Mouse (Mus musculus) heart, embryonic 16.5 days (tissue): Measurements from ENCODE around the gene Hras. TPM values are rescaled to one million over a fixed set of nuclear protein-coding genes. Genes with fewer than 3 reads are reported as not detected.

Experiments
- ATAC-seq: fragments of 200-750 bp; cut with Nextera tagmentation; replicated peaks from 2 replicates; pipeline ENCODE4 v1.8.0; 2017; ENCODE audit warnings: moderate number of reproducible peaks; ENCODE audit not compliant: insufficient read depth, low FRiP score; ENCODE audit errors: extremely low read depth
- H3K27ac ChIP-seq: fragments of 300-500 bp; sonication (generic); 2 replicates; pipeline ENCODE4 v1.5.1; 2014; ENCODE audit warnings: mild to moderate bottlenecking, low read length, control low read depth, moderate library complexity
- H3K27me3 ChIP-seq: fragments of 300-500 bp; sonication (generic); 2 replicates; pipeline ENCODE4 v1.6.1; 2014; ENCODE audit warnings: low read length, mixed read lengths; ENCODE audit not compliant: control insufficient read depth, insufficient read depth
- H3K36me3 ChIP-seq: fragments of 300-500 bp; sonication (generic); 2 replicates; pipeline ENCODE4 v1.6.1; 2014; ENCODE audit not compliant: control insufficient read depth, insufficient read depth
- H3K4me1 ChIP-seq: fragments of 300-500 bp; sonication (generic); 2 replicates; pipeline ENCODE4 v1.6.1; 2014; ENCODE audit warnings: low read length, mixed read lengths; ENCODE audit not compliant: control insufficient read depth, insufficient read depth
- H3K4me2 ChIP-seq: fragments of 300-500 bp; sonication (generic); 2 replicates; pipeline ENCODE4 v1.6.1; 2014; ENCODE audit warnings: low read depth, mild to moderate bottlenecking, control low read depth, low read length
- H3K4me3 ChIP-seq: fragments of 300-500 bp; sonication (generic); 2 replicates; pipeline ENCODE4 v1.5.1; 2014; ENCODE audit warnings: mild to moderate bottlenecking, control low read depth, low read length
- H3K9ac ChIP-seq: fragments of 300-500 bp; sonication (generic); 2 replicates; pipeline ENCODE4 v1.6.1; 2014; ENCODE audit warnings: low read length, control low read depth
- H3K9me3 ChIP-seq: fragments of 300-500 bp; sonication (generic); replicated peaks from 2 replicates; pipeline ENCODE4 v1.6.1; 2016; ENCODE audit warnings: low read length; ENCODE audit not compliant: control insufficient read depth
- WGBS: fragments of 180-500 bp; shearing (Covaris S2); extraction: QIAGEN DNeasy Blood & Tissue Kit; methylation state at CpG from one replicate; pipeline ENCODE4 v1.1.7; 2014; 5-methylcytosine and 5-hydroxymethylcytosine counted together
- polyA plus RNA-seq: library from polyadenylated mRNA; unstranded; fragments of >200 nt; fragmentation: Nextera tagmentation; extraction: Ambion mirVana; gene quantifications from 2 replicates; pipeline ENCODE4 v1.2.1, GENCODE M21; 2015

The Hras gene
- polyA plus RNA-seq, 1 experiment from 2014 or later: 59.5 TPM

DNA sequence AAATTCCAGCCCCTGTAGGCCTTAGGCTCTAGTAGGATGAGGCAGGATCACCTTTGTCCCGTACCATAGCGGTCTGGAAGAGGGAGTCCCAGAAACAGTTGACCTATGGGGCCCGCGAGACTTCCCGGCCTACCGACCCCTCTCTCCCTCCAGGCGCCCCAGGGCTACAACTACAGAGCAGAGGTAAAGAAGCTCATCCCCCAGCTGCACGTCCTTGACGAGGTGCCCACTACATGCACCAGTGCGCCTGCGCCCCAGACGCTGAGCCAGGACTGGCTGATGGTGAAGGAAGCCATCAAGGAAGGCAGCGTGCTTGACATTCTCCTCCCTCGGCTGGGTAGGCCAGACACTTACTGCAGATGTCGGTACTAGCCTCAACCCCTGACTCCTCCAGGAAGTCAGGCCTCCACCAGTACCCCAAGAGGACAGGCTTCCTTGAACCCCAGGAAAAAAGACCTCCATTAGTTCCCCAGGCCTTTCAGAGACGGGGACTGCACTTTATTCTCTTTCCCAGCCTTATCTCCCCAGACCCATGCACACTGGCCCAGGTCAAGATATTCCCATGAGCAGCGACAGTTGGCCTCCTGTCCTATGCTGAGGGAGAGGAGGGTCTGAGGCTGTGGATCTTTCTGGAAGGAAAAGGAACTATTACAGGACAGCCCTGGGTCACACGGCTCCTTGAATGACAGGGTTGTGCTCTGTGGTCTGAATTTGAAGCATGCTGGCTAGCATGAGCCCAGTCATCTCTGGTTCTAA, 12.6 kb upstream of the Hras start:
- Histone ChIP-seq H3K4me3 (no peak overlapping the region), H3K4me1 (no peaks in the 10 kb centered on the region), H3K27ac (no peak overlapping the region), H3K9me3 (no peaks in the 10 kb centered on the region), H3K9ac (no peak overlapping the region), H3K4me2 (no peak overlapping the region), H3K27me3 (no peaks in the 10 kb centered on the region), H3K36me3 (no peaks in the 10 kb centered on the region)
- WGBS: 85% methylated on average over 18 of the region's 18 CpGs
- no peak for ATAC-seq

DNA sequence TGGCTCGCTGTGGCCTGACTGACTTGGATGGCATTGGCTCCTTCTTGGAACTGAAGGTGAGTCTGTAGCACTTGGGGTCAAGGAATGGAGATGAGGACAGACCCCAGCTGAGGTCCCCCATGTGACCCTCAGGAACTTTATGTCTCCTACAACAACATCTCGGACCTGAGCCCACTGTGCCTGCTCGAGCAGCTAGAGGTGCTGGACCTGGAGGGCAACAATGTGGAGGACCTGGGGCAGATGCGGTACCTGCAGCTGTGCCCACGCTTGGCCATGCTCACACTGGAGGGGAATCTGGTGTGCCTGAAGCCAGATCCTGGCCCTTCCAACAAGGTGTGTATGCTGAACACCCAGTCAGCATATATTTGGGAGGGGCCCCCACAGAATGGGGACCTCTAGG, 11.7 kb upstream of the Hras start:
- no peaks in the 10 kb centered on the region for H3K27me3 ChIP-seq
- no peaks in the 10 kb centered on the region for H3K36me3 ChIP-seq
- H3K9ac ChIP-seq: no peak overlapping the region
- 89% methylated on average over 5 of the region's 5 CpGs for WGBS
- H3K4me1 ChIP-seq: no peaks in the 10 kb centered on the region
- H3K4me3 ChIP-seq: no peak overlapping the region
- no peak overlapping the region for H3K4me2 ChIP-seq
- no peak overlapping the region for H3K27ac ChIP-seq
- no peaks in the 10 kb centered on the region for H3K9me3 ChIP-seq
- ATAC-seq: no peak

DNA sequence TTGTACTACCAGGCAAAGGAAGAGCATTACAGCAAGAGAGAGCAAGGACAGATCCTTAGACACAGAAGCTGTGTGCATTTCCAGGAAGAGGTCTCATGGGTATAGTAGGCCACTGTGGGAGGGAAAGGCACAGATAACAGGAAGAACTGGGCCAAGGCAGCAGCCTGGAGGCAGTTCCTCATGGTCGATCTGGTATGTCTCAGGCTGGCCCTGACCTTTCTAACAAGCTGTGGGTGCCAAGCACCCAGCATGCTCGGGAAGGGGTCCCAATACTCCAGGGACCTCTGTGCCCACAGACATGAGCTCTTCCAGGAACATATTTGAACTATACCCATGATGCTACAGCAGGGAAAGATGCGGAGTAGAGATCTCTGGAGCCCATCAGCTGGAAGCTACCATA, 10.7 kb upstream of the Hras start:
- ATAC-seq: no peak
- WGBS: 56% methylated on average over 3 of the region's 3 CpGs
- Histone ChIP-seq H3K4me1 (no peaks in the 10 kb centered on the region), H3K4me2 (no peak overlapping the region), H3K27ac (no peak overlapping the region), H3K36me3 (no peaks in the 10 kb centered on the region), H3K9me3 (no peaks in the 10 kb centered on the region), H3K27me3 (no peaks in the 10 kb centered on the region), H3K9ac (no peak overlapping the region), H3K4me3 (no peak overlapping the region)

DNA sequence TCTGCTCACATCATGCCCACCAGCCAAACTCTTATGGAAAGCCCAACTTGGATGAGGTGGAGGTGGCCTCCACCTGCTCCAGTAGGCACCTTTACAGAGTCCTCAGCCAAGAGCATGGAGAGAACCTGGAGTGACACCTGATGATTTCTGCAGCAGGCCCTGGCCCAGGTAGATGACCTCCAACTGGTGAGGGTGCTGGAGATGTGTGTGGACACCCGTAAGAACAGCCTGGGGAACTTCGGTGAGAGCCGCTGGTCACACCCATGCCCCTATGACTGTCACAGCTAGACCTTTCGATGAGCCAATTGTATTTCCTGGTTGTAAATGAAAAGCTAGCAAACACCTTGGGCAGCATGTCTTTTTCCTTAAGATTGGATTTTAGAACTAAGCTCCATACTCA, 4.3 kb upstream of the Hras start:
- Histone ChIP-seq H3K4me2 (no peak overlapping the region), H3K9me3 (no peaks in the 10 kb centered on the region), H3K9ac (no peak overlapping the region), H3K27ac (no peak overlapping the region), H3K36me3 (no peaks in the 10 kb centered on the region), H3K4me1 (peaks cover 6% of the 10 kb centered on the region), H3K27me3 (no peaks in the 10 kb centered on the region), H3K4me3 (no peak overlapping the region)
- 89% methylated on average over 4 of the region's 4 CpGs for WGBS
- no peak for ATAC-seq

DNA sequence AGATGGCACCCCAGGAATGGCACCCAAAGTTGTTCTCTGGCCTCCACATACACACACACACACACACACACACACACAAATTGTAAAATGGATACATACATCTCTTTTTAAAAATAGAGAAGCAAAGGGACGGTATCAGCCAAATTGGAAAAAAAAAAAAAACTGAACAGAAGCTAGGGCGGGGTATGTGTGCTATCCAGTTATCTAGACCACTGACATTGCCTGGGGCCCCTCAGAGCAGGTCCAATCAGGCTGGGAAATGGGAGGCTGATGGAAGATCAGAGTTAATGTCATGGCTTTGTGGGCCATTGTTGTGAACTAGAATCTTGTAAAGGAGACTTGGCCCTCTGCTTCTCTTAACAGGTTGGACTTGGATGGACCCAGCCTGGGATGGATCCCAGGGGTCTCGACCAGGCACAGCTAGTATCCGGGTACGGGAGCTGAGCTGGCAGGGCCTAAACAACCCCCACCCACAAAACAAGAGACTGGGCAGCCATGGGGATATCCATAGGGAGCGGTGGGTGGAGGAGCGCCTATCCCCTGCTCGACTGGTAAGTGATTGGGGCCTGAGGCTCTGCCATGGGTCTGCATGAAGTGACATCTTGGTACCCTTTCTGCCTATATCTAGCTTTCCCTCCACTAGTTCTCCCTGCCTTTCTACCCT, 2.9 kb upstream of the Hras start:
- H3K4me1 ChIP-seq: peaks cover 16% of the 10 kb centered on the region

DNA sequence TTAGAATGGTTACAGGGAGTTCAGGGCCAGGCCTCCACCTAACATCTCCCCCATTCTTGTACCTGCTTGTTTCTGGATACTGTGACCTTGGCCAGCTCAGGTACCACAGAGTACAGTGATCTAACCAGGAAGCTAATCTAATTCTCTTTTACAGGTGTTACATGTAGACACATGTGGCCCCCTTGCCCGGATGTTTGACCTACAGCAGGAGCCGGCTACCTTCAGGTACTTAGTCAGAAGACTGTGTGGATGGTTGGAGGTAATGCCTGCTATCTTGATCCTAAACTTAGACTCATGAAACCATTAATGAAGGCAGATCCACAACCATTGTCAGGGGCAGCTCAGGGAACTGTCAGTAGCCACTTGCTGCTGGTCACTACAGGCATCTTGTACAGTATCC, 1.9 kb upstream of the Hras start:
- Histone ChIP-seq H3K36me3 (peaks cover 14% of the 10 kb centered on the region), H3K4me2 (no peak overlapping the region), H3K4me1 (peaks cover 16% of the 10 kb centered on the region), H3K9me3 (no peaks in the 10 kb centered on the region), H3K4me3 (no peak overlapping the region), H3K27me3 (no peaks in the 10 kb centered on the region), H3K27ac (no peak overlapping the region), H3K9ac (no peak overlapping the region)
- 86% methylated on average over 2 of the region's 2 CpGs for WGBS
- ATAC-seq: no peak

More for the DNA sequence above, 2.9 kb upstream of the Hras start:
- 86% methylated on average over 8 of the region's 8 CpGs for WGBS
- Histone ChIP-seq H3K4me3 (no peak overlapping the region), H3K27ac (no peak overlapping the region), H3K9ac (no peak overlapping the region), H3K4me2 (no peak overlapping the region), H3K27me3 (no peaks in the 10 kb centered on the region), H3K9me3 (no peaks in the 10 kb centered on the region), H3K36me3 (peaks cover 4% of the 10 kb centered on the region; the same call in 1 of the 2 replicates)
- no peak for ATAC-seq

DNA sequence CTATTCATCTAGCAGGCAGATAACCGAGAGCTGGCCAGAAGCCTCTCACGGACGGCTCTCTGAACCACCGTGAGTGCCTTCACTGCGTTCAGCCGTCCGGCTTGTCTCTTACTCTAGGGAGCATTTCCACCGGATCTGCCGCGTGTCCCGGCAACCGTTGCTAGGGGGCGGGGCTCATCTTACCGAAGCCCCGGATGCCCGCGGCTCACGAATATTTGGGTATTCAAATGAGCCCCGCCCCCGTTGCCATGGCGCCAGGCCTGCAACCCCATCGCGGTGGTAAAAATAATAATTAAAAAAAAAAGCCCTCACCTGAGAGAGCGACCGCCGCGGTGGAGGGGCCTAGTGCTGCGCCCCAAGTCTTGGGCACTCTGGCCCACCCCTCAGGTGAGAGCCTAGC, 1.0 kb upstream of the Hras start:
- Histone ChIP-seq H3K36me3 (peaks cover 23% of the 10 kb centered on the region), H3K27me3 (no peaks in the 10 kb centered on the region), H3K9me3 (no peaks in the 10 kb centered on the region), H3K9ac (peak overlapping the region; percentile 73), H3K4me3 (peak overlapping the region; percentile 58), H3K27ac (peak overlapping the region; percentile 89), H3K4me2 (peak overlapping the region; percentile 99), H3K4me1 (peaks cover 16% of the 10 kb centered on the region)
- 0 out of 2 replicates have a peak, but pooled peaks have one; percentile 16 for ATAC-seq
- under 1% methylated on average over 28 of the region's 28 CpGs for WGBS

DNA sequence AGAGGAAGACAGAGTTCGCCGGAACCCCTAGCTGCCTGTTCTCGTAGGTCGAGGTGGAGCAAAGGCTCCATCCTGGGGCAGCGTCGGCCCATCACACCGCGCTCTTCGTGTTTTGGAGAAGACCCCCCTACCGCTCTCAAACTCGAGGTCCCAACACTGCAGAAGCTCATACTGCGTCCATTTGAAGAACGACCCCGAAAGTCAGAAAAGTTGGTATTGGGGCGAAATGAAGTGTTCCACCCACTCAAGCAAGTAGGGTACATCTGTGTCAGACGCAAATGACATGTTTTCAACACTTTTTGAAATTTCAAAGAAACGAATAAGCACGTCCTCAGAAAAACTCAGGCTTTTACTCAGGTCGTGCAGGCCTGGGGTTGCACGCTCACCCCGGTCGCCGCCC, 604 bp upstream of the Hras start:
- Histone ChIP-seq H3K4me3 (peak overlapping the region; percentile 58), H3K27me3 (no peaks in the 10 kb centered on the region), H3K4me2 (peak overlapping the region; percentile 99), H3K27ac (peak overlapping the region; percentile 89), H3K36me3 (peaks cover 27% of the 10 kb centered on the region), H3K4me1 (peaks cover 16% of the 10 kb centered on the region), H3K9ac (peak overlapping the region; percentile 73), H3K9me3 (no peaks in the 10 kb centered on the region)
- no peak for ATAC-seq
- WGBS: under 1% methylated on average over 23 of the region's 23 CpGs

DNA sequence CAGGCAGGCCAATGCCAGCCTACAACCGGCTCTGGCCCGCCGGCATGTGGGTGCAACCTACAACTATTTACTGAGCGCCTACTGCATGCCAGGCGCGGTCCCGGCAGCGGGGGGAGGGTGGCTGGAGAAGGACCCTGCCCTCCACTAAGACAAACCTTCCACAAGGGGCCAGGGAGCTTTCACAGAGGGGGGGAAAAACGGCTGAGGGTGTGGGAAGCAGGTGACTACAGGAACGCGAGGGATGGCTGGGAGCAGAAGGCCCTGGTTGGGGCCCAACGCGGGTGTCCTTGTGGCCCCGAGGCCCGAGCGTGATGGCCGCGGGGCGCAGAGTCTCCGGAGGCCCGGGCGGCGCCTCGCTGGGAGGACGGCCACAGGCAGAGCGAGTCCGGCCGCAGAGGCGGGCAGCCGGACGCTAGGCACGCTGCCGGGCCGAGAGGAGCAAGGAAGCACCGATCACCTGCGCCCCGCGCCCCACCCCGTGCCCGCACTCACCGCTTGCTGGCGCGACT, 403 bp downstream of the Hras start:
- Histone ChIP-seq H3K27me3 (no peaks in the 10 kb centered on the region), H3K4me3 (peak overlapping the region; percentile 58), H3K36me3 (peaks cover 34% of the 10 kb centered on the region), H3K9ac (peak overlapping the region; percentile 77), H3K4me1 (peaks cover 16% of the 10 kb centered on the region), H3K27ac (peak overlapping the region; percentile 68), H3K9me3 (no peaks in the 10 kb centered on the region), H3K4me2 (peak overlapping the region; percentile 78)
- peak; percentile 38 for ATAC-seq
- under 1% methylated on average over 38 of the region's 43 CpGs for WGBS
